Mouse (Mus musculus): ENCODE results near the gene Paox. TPM values are rescaled to one million over a fixed set of nuclear protein-coding genes. Genes with fewer than 3 reads are reported as not detected.

Gene Paox
- polyA plus RNA-seq, 1 experiment from 2014 or later, result 8.6 TPM

DNA sequence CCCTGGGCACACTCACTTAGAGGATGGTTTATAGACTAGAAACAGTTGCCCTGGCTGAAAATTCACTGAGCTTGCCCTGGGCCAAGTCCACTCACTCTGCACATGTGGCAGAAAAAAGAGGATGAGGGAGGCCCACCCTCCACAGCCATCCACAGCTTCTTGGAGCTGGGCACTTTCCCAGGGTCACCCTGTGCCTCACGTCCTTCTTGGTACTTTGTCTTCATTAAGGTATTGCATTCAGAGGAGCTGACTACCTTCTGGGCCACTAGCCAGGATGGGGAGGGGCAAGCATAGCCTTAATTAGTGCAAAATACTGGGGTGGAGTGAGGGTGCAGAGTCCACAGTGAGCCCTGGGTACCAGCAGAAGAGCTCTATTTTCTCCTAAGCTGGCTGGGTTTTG, 20.0 kb upstream of the Paox start:
- Histone ChIP-seq H3K27me3 (no peaks in the 10 kb centered on the region), H3K4me2 (replicated peaks) (no peak overlapping the region), H3K9me3 (no peaks in the 10 kb centered on the region), H3K9ac (replicated peaks) (no peak overlapping the region), H3K4me3 (no peak overlapping the region), H3K4me1 (no peaks in the 10 kb centered on the region), H3K36me3 (no peaks in the 10 kb centered on the region), H3K27ac (replicated peaks) (no peak overlapping the region)
- no peak for ATAC-seq (replicated peaks)
- WGBS, result 36% methylated on average over 1 of the region's 1 CpGs

DNA sequence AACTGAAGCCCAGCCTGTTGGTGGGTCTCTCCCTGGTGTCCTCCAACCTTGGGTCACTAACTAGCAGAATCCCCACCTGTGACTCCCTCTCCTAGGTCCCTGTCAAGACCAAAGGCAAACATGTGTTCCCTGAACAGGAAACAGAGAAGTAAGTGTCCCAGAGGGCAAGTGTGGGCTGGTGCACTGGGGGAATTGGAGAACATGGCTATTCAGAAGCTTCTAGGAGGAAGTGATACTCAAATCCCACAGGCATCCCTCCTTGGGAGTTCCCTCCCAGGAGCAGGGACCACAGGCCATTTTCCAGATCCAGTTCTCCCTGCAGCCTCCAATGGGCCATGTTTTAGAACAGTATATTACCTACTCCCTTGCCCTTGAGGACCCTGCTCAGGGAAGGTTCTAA, 19.5 kb upstream of the Paox start:
- Histone ChIP-seq H3K4me1 (no peaks in the 10 kb centered on the region), H3K27me3 (no peaks in the 10 kb centered on the region), H3K9ac (replicated peaks) (no peak overlapping the region), H3K36me3 (no peaks in the 10 kb centered on the region), H3K9me3 (no peaks in the 10 kb centered on the region), H3K27ac (replicated peaks) (no peak overlapping the region), H3K4me2 (replicated peaks) (no peak overlapping the region), H3K4me3 (no peak overlapping the region)
- ATAC-seq (replicated peaks), result no peak

DNA sequence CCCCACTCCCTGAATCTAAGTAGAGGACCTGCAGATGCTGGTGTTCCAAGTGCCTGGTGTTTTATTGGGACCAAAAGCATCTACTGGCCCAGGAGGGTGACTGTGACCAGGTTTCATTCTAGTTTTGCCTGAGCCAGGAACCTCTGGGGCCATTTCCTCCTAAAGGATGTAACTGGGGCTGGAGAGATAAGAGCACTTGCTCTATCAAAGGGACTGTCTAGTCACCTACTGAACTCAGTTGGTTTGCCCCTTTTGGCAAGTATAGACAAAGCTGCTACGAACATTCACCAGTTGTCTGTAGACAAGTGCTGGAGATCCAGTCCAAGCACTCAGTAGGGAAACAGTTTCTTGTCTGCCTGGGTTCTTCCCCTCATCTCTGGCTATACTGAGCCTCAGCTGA, 17.1 kb upstream of the Paox start:
- Histone ChIP-seq H3K27me3 (no peaks in the 10 kb centered on the region), H3K4me3 (no peak overlapping the region), H3K4me2 (replicated peaks) (no peak overlapping the region), H3K36me3 (no peaks in the 10 kb centered on the region), H3K27ac (replicated peaks) (no peak overlapping the region), H3K9ac (replicated peaks) (no peak overlapping the region), H3K4me1 (peaks cover 9% of the 10 kb centered on the region), H3K9me3 (no peaks in the 10 kb centered on the region)
- no peak for ATAC-seq (replicated peaks)
- WGBS, result 76% methylated on average over 1 of the region's 1 CpGs

DNA sequence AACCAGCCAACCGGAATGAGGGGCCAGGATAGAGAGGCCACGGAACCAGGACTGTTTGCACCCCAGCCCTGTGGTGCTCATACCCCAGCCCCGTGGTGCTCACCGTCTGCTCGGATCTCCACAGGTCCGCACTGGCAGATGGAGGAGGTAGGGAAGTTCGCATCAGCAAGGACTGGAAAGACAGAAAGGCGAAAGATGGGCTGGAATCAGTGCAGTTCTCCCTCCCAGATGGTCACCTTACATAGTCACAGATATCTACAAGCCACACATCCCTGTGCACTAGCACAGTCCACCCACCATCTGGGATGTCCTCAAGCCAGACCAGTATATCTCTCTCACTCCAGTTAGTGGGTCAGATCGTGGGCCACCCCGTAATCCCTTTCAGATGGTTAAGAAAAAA, 14.1 kb upstream of the Paox start:
- Histone ChIP-seq H3K4me1 (peaks cover 9% of the 10 kb centered on the region), H3K4me3 (peak overlapping the region; percentile 38), H3K9me3 (no peaks in the 10 kb centered on the region), H3K27ac (replicated peaks) (no peak overlapping the region), H3K27me3 (no peaks in the 10 kb centered on the region), H3K4me2 (replicated peaks) (peak overlapping the region; percentile 67), H3K36me3 (peaks cover 9% of the 10 kb centered on the region; the same call in 1 of the 2 replicates), H3K9ac (replicated peaks) (peak overlapping the region; percentile 47)
- 72% methylated on average over 10 of the region's 10 CpGs for WGBS
- ATAC-seq (replicated peaks), result no peak

DNA sequence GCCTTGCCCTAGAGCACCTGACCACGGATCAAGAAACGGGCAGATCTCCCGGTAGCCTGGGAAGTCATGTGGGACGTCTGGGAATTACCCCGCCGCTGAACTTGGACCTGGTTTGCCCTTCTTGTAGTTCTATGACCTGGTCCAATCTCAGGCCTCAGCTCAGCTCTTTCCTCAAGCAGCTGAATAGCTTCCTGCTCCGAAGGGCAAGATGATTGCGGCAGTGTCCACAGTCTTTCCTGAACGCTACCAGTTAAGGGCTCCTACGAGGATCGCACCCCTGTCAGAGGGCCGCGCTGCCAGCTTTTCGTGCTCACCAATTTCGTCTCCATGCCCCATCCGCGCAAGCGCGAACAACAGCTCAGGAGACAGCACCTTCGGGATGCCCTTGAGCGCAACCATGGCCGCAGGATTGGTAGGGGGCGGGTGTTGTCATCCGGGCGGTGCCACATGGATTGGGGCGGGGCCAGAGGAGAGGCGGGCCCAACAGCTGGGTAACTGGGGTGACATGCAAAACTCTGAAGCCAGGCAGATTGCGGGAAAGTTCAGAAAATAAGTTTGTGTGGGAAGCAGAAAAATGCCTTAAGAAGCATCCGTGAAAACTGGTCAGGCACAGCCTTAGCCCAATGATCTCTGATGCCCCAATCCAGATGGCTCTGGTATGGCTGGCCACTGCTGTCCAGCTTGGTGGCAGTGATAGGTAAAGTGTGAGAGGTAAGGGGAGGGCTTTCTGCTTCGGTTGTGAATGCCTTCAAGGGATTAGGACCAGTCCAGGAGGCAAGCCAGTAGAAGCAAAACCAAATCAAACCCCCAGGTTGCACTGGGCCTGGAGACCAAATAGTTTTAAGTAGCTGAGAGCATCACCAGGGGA, 13.4 kb upstream of the Paox start, which contains the start of gene Fuom:
TSS of gene Fuom (minus strand) at position 449 of the 868 bp plus-strand sequence.
- WGBS, result 2% methylated on average over 30 of the region's 30 CpGs
- Histone ChIP-seq H3K4me3 (peak within 1 kb of the TSS; percentile 38), H3K27me3 (no peaks in the 10 kb centered on the region), H3K4me1 (peaks cover 9% of the 10 kb centered on the region), H3K9ac (replicated peaks) (peak within 1 kb of the TSS; percentile 47), H3K27ac (replicated peaks) (no peak within 1 kb of the TSS), H3K36me3 (peaks cover 13% of the 10 kb centered on the region; the same call in 1 of the 2 replicates), H3K4me2 (replicated peaks) (peak within 1 kb of the TSS; percentile 67), H3K9me3 (no peaks in the 10 kb centered on the region)
- peak; percentile 86 for ATAC-seq (replicated peaks)

DNA sequence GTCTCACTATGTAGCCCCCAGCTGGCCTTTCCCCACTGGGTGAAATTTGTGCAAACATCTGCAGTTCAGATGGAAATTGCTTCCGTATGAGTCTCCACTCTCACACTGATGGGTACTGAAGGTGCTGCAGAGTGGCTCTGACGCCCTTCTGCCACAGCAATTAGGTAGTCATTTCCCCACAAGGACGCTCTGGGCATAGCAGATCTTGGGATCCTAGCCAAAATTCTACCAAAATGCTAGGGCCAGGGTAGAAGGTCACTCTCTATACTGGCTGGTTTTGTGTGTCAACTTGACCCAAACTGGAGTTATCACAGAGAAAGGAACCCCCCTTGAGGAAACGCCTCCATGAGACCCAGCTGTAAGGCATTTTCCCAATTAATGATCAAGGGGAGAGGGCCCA, 11.6 kb upstream of the Paox start:
- Histone ChIP-seq H3K36me3 (peaks cover 24% of the 10 kb centered on the region), H3K4me3 (no peak overlapping the region), H3K9me3 (no peaks in the 10 kb centered on the region), H3K27me3 (no peaks in the 10 kb centered on the region), H3K4me1 (peaks cover 9% of the 10 kb centered on the region), H3K27ac (replicated peaks) (no peak overlapping the region), H3K4me2 (replicated peaks) (no peak overlapping the region), H3K9ac (replicated peaks) (no peak overlapping the region)
- ATAC-seq (replicated peaks), result no peak
- 83% methylated on average over 4 of the region's 4 CpGs for WGBS

DNA sequence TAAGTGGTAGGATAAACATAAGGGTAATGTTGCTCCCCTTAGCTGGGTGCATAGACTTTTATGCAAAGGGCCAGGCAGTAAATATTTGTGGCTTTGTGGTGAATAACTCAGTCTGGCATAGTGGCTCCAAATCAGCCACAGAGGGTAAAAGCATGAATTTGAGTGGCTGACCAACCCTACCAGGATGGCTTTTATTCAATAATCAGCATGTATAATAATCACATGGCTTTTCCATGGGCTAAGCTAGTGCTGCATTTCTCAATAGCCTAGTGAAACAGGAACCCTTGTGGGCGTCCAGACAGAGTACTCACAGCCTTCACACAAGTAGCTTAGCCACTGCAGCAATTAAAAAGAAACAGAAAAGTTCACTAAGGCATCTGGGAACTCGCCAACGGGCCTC, 3.7 kb upstream of the Paox start:
- Histone ChIP-seq H3K4me1 (peaks cover 9% of the 10 kb centered on the region), H3K4me3 (no peak overlapping the region), H3K27ac (replicated peaks) (no peak overlapping the region), H3K9ac (replicated peaks) (no peak overlapping the region), H3K36me3 (peaks cover 46% of the 10 kb centered on the region), H3K4me2 (replicated peaks) (no peak overlapping the region), H3K27me3 (no peaks in the 10 kb centered on the region), H3K9me3 (no peaks in the 10 kb centered on the region)
- ATAC-seq (replicated peaks), result no peak
- WGBS, result 60% methylated on average over 3 of the region's 3 CpGs

DNA sequence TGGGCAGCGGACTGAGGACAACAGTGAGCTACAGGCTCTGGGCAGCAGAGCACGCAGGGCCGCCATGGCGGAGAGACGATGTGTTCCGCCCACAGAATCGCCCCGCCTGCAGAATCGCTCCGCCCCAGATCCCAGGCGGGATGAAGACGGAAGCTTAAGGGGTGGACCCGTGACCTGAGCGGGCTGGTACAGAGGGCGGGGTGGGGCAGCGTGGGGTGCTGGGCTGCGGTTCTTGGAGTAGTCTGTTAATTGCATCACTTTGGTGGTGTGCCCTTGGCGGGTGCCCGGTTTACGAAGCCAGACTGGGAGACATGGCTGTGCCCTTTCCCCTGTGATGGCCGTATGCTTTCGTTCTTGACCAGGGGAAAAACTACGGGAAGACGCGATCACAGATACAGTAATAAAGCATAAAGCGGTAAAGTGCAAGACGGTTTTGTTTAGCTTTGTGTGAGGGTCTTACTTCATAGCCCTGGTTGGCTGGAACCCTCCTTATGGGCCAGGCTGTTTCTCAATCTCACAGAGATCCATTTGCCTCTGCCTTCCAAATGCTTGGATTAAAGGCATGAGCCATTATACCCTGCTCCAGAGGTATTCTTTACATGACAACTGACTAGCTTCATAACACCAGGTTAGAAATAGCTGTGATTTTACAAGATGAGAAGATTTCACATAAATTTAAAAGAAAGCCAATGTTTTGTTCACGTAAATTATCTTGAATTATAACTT, 893 bp downstream of the Paox start, which contains the start of gene Echs1:
TSS of gene Echs1 (minus strand) at position 148 of the 726 bp plus-strand sequence.
- peak; percentile 95 for ATAC-seq (replicated peaks)
- peak within 1 kb of the TSS; percentile 93 for H3K4me2 ChIP-seq (replicated peaks)
- 3% methylated on average over 28 of the region's 28 CpGs for WGBS

DNA sequence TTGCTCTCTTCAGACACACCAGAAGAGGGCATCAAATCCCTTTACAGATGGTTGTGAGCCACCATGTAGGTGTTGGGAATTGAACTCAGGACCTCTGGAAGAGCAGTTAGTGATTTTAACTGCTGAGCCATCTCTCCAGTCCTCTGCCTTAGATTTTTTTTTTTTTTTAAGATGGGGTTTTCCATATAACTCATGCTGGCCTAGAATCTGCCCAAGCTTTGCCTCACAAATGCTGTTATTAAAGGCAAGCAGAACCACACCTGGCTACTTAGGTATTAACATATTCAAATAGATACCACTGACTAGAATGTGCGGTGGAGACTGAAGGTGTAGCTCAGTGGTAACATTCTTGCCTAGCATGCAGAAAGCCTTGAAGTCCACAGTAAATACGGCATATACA, 4.9 kb downstream of the Paox start:
- Histone ChIP-seq H3K36me3 (no peaks in the 10 kb centered on the region), H3K27ac (replicated peaks) (no peak overlapping the region), H3K4me2 (replicated peaks) (no peak overlapping the region), H3K4me3 (no peak overlapping the region), H3K27me3 (no peaks in the 10 kb centered on the region), H3K9ac (replicated peaks) (no peak overlapping the region), H3K9me3 (no peaks in the 10 kb centered on the region), H3K4me1 (peaks cover 15% of the 10 kb centered on the region)
- no peak for ATAC-seq (replicated peaks)
- 92% methylated on average over 2 of the region's 2 CpGs for WGBS

More for the DNA sequence above, 893 bp downstream of the Paox start, which contains the start of gene Echs1:
- H3K27ac ChIP-seq (replicated peaks), result peak within 1 kb of the TSS; percentile 82
- no peaks in the 10 kb centered on the region for H3K27me3 ChIP-seq
- peaks cover 13% of the 10 kb centered on the region for H3K36me3 ChIP-seq
- H3K9ac ChIP-seq (replicated peaks), result peak within 1 kb of the TSS; percentile 92
- H3K4me3 ChIP-seq, result peak within 1 kb of the TSS; percentile 91
- peaks cover 12% of the 10 kb centered on the region for H3K4me1 ChIP-seq
- no peaks in the 10 kb centered on the region for H3K9me3 ChIP-seq

DNA sequence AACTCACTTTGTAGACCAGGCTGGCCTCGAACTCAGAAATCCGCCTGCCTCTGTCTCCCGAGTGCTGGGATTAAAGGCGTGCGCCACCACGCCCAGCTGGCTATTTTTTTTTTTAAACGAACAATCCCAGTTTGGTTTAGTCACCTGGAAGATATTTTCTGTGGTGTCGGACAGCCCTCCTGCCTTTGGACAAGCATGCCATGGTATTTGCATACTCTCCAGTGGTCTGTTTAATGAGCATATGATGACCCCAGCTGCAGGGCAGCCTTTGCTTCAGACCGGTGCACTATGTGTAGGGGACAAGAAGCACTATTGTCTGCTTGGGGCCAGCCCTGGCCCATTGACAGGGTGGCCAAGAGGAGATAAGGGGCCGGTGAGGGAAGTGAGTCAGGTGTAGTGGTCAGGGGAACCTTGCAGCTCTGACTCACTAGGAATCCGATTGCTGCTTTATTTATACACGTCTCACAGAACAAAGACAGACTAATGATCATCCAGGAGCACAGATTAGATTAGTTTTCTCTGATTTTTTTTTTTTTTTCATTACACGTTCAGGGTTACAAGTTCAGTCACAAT, 5.8 kb downstream of the Paox start:
- peaks cover 17% of the 10 kb centered on the region for H3K4me1 ChIP-seq
- ATAC-seq (replicated peaks), result no peak
- 64% methylated on average over 13 of the region's 13 CpGs for WGBS

DNA sequence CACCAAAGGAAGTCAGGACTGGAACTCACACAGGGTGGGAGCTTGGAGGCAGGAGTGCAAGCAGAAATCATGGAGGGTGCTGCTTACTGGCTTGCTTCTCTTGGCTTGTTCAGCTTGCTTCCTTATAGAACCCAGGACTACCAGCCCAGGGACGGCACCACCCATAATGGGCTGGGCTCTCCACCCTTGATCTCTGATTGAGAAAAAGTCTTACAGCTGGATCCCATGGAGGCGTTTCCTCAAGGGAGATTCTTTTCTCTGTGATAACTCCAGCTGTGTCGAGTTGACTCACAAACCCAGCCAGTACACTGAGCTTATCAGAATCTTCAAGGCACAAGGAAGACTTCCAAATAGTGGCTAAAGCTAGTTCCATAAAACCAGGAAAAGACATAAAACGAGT, 7.2 kb downstream of the Paox start:
- no peak overlapping the region for H3K9ac ChIP-seq (replicated peaks)
- H3K9me3 ChIP-seq, result no peaks in the 10 kb centered on the region
- 32% methylated on average over 4 of the region's 4 CpGs for WGBS
- H3K4me1 ChIP-seq, result peaks cover 9% of the 10 kb centered on the region; the same call in 1 of the 2 replicates
- H3K4me3 ChIP-seq, result no peak overlapping the region
- no peaks in the 10 kb centered on the region for H3K36me3 ChIP-seq
- H3K4me2 ChIP-seq (replicated peaks), result no peak overlapping the region
- no peaks in the 10 kb centered on the region for H3K27me3 ChIP-seq
- no peak for ATAC-seq (replicated peaks)
- H3K27ac ChIP-seq (replicated peaks), result no peak overlapping the region

More for the DNA sequence above, 5.8 kb downstream of the Paox start:
- no peaks in the 10 kb centered on the region for H3K27me3 ChIP-seq
- H3K4me2 ChIP-seq (replicated peaks), result no peak overlapping the region
- H3K4me3 ChIP-seq, result no peak overlapping the region
- H3K27ac ChIP-seq (replicated peaks), result no peak overlapping the region
- no peaks in the 10 kb centered on the region for H3K9me3 ChIP-seq
- H3K36me3 ChIP-seq, result no peaks in the 10 kb centered on the region
- no peak overlapping the region for H3K9ac ChIP-seq (replicated peaks)

DNA sequence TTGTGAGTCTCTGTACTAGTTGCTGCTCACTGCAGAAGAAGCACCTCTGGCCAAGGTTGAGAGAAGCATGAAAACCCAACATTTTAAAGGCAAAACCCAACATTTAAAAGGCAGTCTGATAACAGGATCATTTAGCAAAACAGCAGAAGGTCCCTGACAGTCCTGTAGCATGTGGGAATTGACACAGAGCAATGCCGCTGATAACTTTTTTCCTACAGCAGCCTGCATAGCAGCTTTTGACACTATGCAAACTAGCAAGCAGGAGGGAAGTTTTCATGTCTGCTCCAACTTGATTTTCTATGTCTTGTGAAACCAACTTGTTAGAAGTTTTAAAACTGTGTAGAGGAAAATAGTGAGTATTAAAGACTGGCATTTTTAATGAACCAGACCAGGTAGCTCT, 8.8 kb downstream of the Paox start:
- H3K9ac ChIP-seq (replicated peaks), result no peak overlapping the region
- H3K4me2 ChIP-seq (replicated peaks), result no peak overlapping the region
- H3K9me3 ChIP-seq, result no peaks in the 10 kb centered on the region
- no peak overlapping the region for H3K4me3 ChIP-seq
- no peaks in the 10 kb centered on the region for H3K27me3 ChIP-seq
- H3K4me1 ChIP-seq, result peaks cover 9% of the 10 kb centered on the region; the same call in 1 of the 2 replicates
- no peaks in the 10 kb centered on the region for H3K36me3 ChIP-seq
- no peak overlapping the region for H3K27ac ChIP-seq (replicated peaks)
- 97% methylated on average over 1 of the region's 1 CpGs for WGBS
- no peak for ATAC-seq (replicated peaks)
